Mouse (Mus musculus): ENCODE data around the gene Grip1.
A peak's percentile ranks its signal among the peaks of the same experiment; 100 is the strongest.

Grip1 gene

GRCm38 (mm10) chr10:119684377-119684826 lies 230.8 kb downstream of the Grip1 start:
- no peak for DNase-seq

- DNase-seq: peak in 1 of 2 experiments; percentile 10
Observed at GRCm38 (mm10) chr10:119691358-119692083, 237.9 kb downstream of the Grip1 start.

- no peak for DNase-seq
Observed at GRCm38 (mm10) chr10:119692284-119692890, 238.8 kb downstream of the Grip1 start.

- DNase-seq: no peak
Observed at GRCm38 (mm10) chr10:119693400-119693799, 239.8 kb downstream of the Grip1 start.

- no peak for DNase-seq
Observed at GRCm38 (mm10) chr10:119697257-119697798, 243.7 kb downstream of the Grip1 start.

GRCm38 (mm10) chr10:119705348-119705747 lies 251.7 kb downstream of the Grip1 start:
- DNase-seq: no peak

- no peak for DNase-seq
Observed at GRCm38 (mm10) chr10:119706281-119706680, 252.7 kb downstream of the Grip1 start.

GRCm38 (mm10) chr10:119706983-119707382 lies 253.4 kb downstream of the Grip1 start:
- DNase-seq: no peak

- DNase-seq: peak; percentile 6 to 43
Observed at GRCm38 (mm10) chr10:119721887-119722286, 268.3 kb downstream of the Grip1 start.

GRCm38 (mm10) chr10:119722471-119722870 lies 268.8 kb downstream of the Grip1 start:
- no peak for DNase-seq

GRCm38 (mm10) chr10:119723671-119724070 lies 270.0 kb downstream of the Grip1 start:
- DNase-seq: no peak

- DNase-seq: no peak
Observed at GRCm38 (mm10) chr10:119725363-119725762, 271.7 kb downstream of the Grip1 start.

GRCm38 (mm10) chr10:119725966-119726365 lies 272.3 kb downstream of the Grip1 start:
- DNase-seq: no peak

GRCm38 (mm10) chr10:119726921-119727320 lies 273.3 kb downstream of the Grip1 start:
- no peak for DNase-seq

GRCm38 (mm10) chr10:119730206-119730605 lies 276.6 kb downstream of the Grip1 start:
- DNase-seq: no peak

- DNase-seq: no peak
Observed at GRCm38 (mm10) chr10:119735011-119735992, 281.7 kb downstream of the Grip1 start.

GRCm38 (mm10) chr10:119739466-119739865 lies 285.8 kb downstream of the Grip1 start:
- DNase-seq: no peak

GRCm38 (mm10) chr10:119742722-119743121 lies 289.1 kb downstream of the Grip1 start:
- DNase-seq: no peak

- peak in 1 of 2 experiments; percentile 2 for DNase-seq
Observed at GRCm38 (mm10) chr10:119752361-119752798, 298.8 kb downstream of the Grip1 start.

GRCm38 (mm10) chr10:119756271-119756670 lies 302.6 kb downstream of the Grip1 start:
- no peak for DNase-seq

- no peak for DNase-seq
Observed at GRCm38 (mm10) chr10:119757219-119757618, 303.6 kb downstream of the Grip1 start.

Data from lung, adult 18-20 months (tissue).